Mouse (Mus musculus) olfactory bulb, adult 2 months (tissue): ENCODE measurements around the gene Ppp1r14c.
"Not testable (repeated sequence)": the region's sequence is repeated elsewhere in the genome, so short reads cannot be mapped to it uniquely, and the experiment has no call there.

ENCODE experiments used
- CTCF ChIP-seq: fragments of 200-500 bp; IDR thresholded peaks from 2 replicates; pipeline ENCODE4 v1.5.1; 2012; ENCODE audit warnings: low read depth, mild to moderate bottlenecking, low read length, moderate library complexity; ENCODE audit not compliant: insufficient read depth
- POLR2A ChIP-seq: fragments of 200-500 bp; IDR thresholded peaks from 2 replicates; pipeline ENCODE4 v1.6.1; 2012; ENCODE audit warnings: mild to moderate bottlenecking, low read depth, low read length, moderate library complexity; ENCODE audit not compliant: insufficient read depth

DNA sequence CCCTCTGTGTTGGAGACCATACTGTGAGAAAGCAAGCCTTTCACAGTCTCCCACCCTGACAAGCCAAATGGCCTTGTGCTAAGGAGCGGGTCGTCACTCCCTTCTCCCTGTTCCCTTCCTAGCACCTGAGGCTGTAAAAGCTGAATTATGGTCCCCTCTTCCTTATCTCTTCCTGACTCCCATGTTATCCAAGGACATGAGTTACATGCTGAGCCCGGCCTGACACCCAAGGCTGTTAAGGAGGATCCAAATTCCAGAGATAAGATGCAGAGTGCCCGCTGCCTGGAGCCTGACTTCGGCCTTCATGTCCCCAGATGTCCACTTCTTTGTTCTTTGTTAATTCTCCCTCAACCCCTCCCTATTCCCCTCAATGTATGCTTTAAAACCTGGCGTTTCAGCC, 135.0 kb downstream of the Ppp1r14c start:
- TF ChIP-seq CTCF, POLR2A: not testable (repeated sequence)
